Mouse (Mus musculus) gastrocnemius, adult 2 months (tissue): ENCODE measurements around the gene Gm13043. TPM values are rescaled to one million over a fixed set of nuclear protein-coding genes. Genes with fewer than 3 reads are reported as not detected.
"Not testable (repeated sequence)": the region's sequence is repeated elsewhere in the genome, so short reads cannot be mapped to it uniquely, and the experiment has no call there.

Experiments
- DNase-seq: peaks from one replicate; pipeline ENCODE4 v3.0.0; 2022
- H3K27ac ChIP-seq: fragments of 200-600 bp; 2 replicates; pipeline ENCODE4 v1.8.1; 2022; ENCODE audit warnings: mild to moderate bottlenecking
- H3K4me3 ChIP-seq: fragments of 200-600 bp; 2 replicates; pipeline ENCODE4 v1.8.1; 2022; ENCODE audit warnings: mild to moderate bottlenecking, moderate library complexity
- CTCF ChIP-seq: fragments of 200-600 bp; IDR thresholded peaks from 2 replicates; pipeline ENCODE4 v1.8.1; 2022; ENCODE audit warnings: antibody characterized with exemption, mild to moderate bottlenecking, moderate library complexity
- intact Hi-C: fragments of 180-260 bp; cut with DNase I; formaldehyde crosslinking; loops from one replicate; pipeline ENCODE4 v1.15.1; 2025
- long read RNA-seq, 2 experiments: library from polyadenylated mRNA; stranded (forward); transcript quantifications; one replicate each; pipeline ENCODE4 v2.0.0; 2021
- total RNA-seq, 2 experiments: library from RNA; stranded (reverse); gene quantifications; 2 replicates each; pipeline ENCODE4 v1.2.3; 2021

Gene Gm13043
- not detected for total RNA-seq
- long read RNA-seq, experiment 1, result 0 reads
- long read RNA-seq, experiment 2, result 0 reads

DNA sequence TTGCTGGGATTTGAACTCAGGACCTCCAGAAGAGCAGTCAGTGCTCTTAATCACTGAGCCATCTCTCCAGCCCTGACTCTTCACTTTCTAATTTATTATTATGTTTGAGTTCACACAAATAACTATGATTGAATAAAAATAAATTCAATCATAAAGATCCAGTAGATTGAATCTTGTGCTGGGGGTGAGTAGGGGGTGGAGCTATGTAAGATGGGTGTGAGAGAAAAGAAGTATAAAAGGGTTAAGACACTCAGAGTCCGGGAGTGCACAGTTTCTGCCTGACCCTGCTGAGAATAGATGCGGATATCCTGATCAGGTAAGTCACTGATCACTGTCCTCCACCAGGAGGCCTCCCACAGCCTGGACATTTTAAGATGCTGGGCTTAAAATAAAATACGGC, at the start of gene Gm13043:
Gene Gm13043, plus strand, starts transcription at position 301 of the 400 bp plus-strand sequence.
- Histone ChIP-seq H3K27ac (no peak within 1 kb of the TSS), H3K4me3 (no peak within 1 kb of the TSS)
- intact Hi-C loops, result no loop called here
- no peak for TF ChIP-seq CTCF
- DNase-seq, result no peak

DNA sequence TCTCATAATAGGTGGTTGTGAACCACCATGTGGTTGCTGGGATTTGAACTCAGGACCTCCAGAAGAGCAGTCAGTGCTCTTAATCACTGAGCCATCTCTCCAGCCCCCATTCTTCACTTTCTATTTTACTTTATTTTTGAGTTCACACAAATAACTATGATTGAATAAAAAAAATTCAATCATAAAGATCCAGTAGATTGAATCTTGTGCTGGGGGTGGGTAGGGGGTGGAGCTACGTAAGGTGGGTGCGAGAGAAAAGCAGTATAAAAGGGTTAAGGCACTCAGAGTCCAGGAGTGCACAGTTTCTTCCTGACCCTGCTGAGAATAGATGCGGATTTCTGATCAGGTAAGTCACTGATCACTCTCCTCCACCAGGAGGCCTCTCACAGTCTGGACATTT, 24.5 kb downstream of the Gm13043 start, which contains the start of gene Gm13040:
Gene Gm13040, plus strand, starts transcription at position 301 of the 400 bp plus-strand sequence.
- H3K4me3 ChIP-seq, DNase-seq, H3K27ac ChIP-seq, intact Hi-C loops: not testable (repeated sequence)

DNA sequence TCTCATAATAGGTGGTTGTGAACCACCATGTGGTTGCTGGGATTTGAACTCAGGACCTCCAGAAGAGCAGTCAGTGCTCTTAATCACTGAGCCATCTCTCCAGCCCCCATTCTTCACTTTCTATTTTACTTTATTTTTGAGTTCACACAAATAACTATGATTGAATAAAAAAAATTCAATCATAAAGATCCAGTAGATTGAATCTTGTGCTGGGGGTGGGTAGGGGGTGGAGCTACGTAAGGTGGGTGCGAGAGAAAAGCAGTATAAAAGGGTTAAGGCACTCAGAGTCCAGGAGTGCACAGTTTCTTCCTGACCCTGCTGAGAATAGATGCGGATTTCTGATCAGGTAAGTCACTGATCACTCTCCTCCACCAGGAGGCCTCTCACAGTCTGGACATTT, 40.3 kb downstream of the Gm13043 start, which contains the start of the genes BC080695 and Gm13057:
Gene BC080695, plus strand, starts transcription at position 301 of the 400 bp plus-strand sequence.
Gene Gm13057, plus strand, starts transcription at position 310 of the 400 bp plus-strand sequence.
- H3K4me3 ChIP-seq, intact Hi-C loops, DNase-seq: not testable (repeated sequence)

More for the DNA sequence above, 40.3 kb downstream of the Gm13043 start, which contains the start of the genes BC080695 and Gm13057:
- H3K27ac ChIP-seq, result not testable (repeated sequence)

Other genes with a start within 250 kb of the Gm13043 start
- gene Pdpn, start 211.8 kb upstream of the Gm13043 start, total RNA-seq, result 1 to 10 TPM; 4.5 to 7.7 TPM
- 10 to 100 TPM; 27.1 to 39.4 TPM for gene Lrrc38, start 161.6 kb upstream of the Gm13043 start, total RNA-seq
- not detected for gene Pramel1, start 116.9 kb upstream of the Gm13043 start, total RNA-seq
- gene Pramef8, start 98.9 kb upstream of the Gm13043 start, total RNA-seq, result 1 to 10 TPM; 6.2 to 7.8 TPM
- not detected for gene Oog4, start 61.0 kb upstream of the Gm13043 start, total RNA-seq
- not detected for gene Gm13040, start 24.6 kb downstream of the Gm13043 start, total RNA-seq
- gene BC080695, start 40.4 kb downstream of the Gm13043 start, total RNA-seq, result not detected
- gene Gm13057, start 40.4 kb downstream of the Gm13043 start, total RNA-seq, result not detected
- not detected for gene Gm13083, start 103.7 kb downstream of the Gm13043 start, total RNA-seq
- not detected for gene Gm13088, start 145.9 kb downstream of the Gm13043 start, total RNA-seq
- gene Gm13089, start 191.4 kb downstream of the Gm13043 start, total RNA-seq, result not detected
- not detected for gene Gm13078, start 208.1 kb downstream of the Gm13043 start, total RNA-seq